Mouse (Mus musculus): Measurements from ENCODE around the gene Gstp2. TPM values are rescaled to one million over a fixed set of nuclear protein-coding genes. Genes with fewer than 3 reads are reported as not detected.
A peak's percentile ranks its signal among the peaks of the same experiment; 100 is the strongest.

Gene Gstp2
- polyA plus RNA-seq, 1 experiment = 32.1 TPM

DNA sequence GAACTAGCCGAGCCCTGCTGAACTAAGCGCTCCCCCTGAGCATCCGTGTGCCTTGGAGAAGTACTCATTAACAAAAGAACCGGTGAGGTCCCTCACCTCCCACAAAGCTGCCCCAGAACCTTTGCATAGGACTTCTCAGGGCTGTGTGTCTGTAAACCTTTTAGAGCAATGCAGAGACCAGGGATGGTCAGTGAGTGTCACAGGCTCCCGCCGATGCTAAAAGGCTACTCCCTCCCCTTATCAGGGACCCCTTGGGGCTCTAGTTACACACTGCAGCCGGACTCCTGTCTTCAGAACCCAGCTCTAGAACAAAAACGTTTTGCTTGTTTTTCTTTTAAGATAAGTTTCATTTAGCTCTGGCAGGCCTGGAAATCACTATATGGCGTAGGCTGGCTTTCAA, 32.8 kb downstream of the Gstp2 start:
- Histone ChIP-seq H3K27ac (ENCODE audit: insufficient read depth, low read length) (no peak overlapping the region), H3K4me1 (ENCODE audit: control insufficient read depth, insufficient read depth, low read length) (no peaks in the 10 kb centered on the region), H3K9me3 (replicated peaks; ENCODE audit: control insufficient read depth, insufficient read depth, low read length, poor library complexity, severe bottlenecking) (no peaks in the 10 kb centered on the region), H3K27me3 (ENCODE audit: control insufficient read depth, insufficient read depth, low read length, poor library complexity, severe bottlenecking) (no peaks in the 10 kb centered on the region), H3K36me3 (ENCODE audit: control insufficient read depth, insufficient read depth, low read length, poor library complexity, severe bottlenecking) (peaks cover 6% of the 10 kb centered on the region; the same call in 1 of the 2 replicates), H3K9ac (ENCODE audit: low read depth, poor library complexity, severe bottlenecking) (peak overlapping the region; percentile 57), H3K4me3 (ENCODE audit: low read depth, low read length) (peak overlapping the region; percentile 75)
- TF ChIP-seq EP300 (IDR thresholded peaks at IDR 0.05; ENCODE audit: insufficient read depth, low read depth, low read length) (no peak), POLR2A (IDR thresholded peaks at IDR 0.05; ENCODE audit: insufficient read depth, low read length) (no peak), CTCF (IDR thresholded peaks at IDR 0.05; ENCODE audit: low read depth, low read length) (no peak)

DNA sequence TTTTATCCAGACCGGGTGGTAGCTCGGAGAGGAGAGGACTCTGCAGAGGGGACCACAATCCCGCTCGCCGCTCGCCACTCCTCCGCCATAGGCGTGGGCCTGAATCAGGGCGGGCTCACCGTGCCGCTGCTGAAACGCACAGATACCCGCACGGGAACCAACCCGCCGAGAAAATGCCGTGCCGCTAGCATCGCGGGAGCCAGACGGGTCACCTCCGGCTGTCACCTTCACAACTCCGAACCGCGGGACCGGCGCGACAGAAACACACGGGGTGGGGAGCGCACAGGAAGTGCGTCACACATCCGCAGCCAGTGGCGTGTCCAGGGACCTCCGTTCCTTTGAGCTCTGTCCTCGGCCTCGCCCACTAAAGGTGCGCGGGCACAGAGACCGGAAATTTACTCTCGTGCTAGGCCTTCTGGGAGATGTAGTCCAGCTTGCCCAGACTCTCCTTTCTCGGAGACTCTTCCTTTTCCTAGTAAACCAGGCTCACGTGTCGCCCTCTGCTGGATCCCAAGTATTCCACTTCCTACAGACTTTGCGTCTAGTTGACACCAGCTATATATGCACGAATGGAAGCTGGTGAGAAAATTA, 33.3 kb downstream of the Gstp2 start, which contains the start of gene Ndufv1:
Gene Ndufv1 (minus strand): TSS at position 375 of the 591 bp plus-strand sequence.
- peaks cover 8% of the 10 kb centered on the region; the same call in 1 of the 2 replicates for H3K36me3 ChIP-seq (ENCODE audit: control insufficient read depth, insufficient read depth, low read length, poor library complexity, severe bottlenecking)
- TF ChIP-seq EP300 (IDR thresholded peaks at IDR 0.05; ENCODE audit: insufficient read depth, low read depth, low read length) (no peak), CTCF (IDR thresholded peaks at IDR 0.05; ENCODE audit: low read depth, low read length) (peak; percentile 62), POLR2A (IDR thresholded peaks at IDR 0.05; ENCODE audit: insufficient read depth, low read length) (no peak)

DNA sequence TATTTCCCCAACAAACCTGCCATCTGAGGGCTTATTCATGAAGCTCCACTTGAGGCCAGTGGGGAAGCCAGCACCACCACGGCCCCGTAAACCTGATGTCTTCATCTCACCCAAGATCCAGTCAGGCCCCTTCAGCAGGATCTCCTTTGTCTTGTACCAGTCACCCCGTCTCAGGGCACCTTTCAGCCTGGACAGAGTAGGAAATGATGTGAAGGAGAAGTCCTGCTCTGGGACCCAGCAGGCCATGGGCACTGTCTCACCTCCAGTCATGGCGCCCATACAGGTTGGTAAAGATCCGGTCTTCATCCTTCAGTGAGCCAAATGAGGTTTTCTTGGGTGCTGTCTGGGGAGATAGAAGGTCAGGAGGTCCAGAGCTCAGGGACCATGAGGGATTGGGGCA, 34.7 kb downstream of the Gstp2 start:
- no peaks in the 10 kb centered on the region for H3K4me1 ChIP-seq (ENCODE audit: control insufficient read depth, insufficient read depth, low read length)
- H3K36me3 ChIP-seq (ENCODE audit: control insufficient read depth, insufficient read depth, low read length, poor library complexity, severe bottlenecking) = peaks cover 8% of the 10 kb centered on the region; the same call in 1 of the 2 replicates
- no peak overlapping the region for H3K4me3 ChIP-seq (ENCODE audit: low read depth, low read length)
- TF ChIP-seq POLR2A (IDR thresholded peaks at IDR 0.05; ENCODE audit: insufficient read depth, low read length) (no peak), CTCF (IDR thresholded peaks at IDR 0.05; ENCODE audit: low read depth, low read length) (no peak), EP300 (IDR thresholded peaks at IDR 0.05; ENCODE audit: insufficient read depth, low read depth, low read length) (no peak)
- H3K9me3 ChIP-seq (replicated peaks; ENCODE audit: control insufficient read depth, insufficient read depth, low read length, poor library complexity, severe bottlenecking) = no peaks in the 10 kb centered on the region
- H3K27ac ChIP-seq (ENCODE audit: insufficient read depth, low read length) = no peak overlapping the region
- H3K27me3 ChIP-seq (ENCODE audit: control insufficient read depth, insufficient read depth, low read length, poor library complexity, severe bottlenecking) = no peaks in the 10 kb centered on the region
- no peak overlapping the region for H3K9ac ChIP-seq (ENCODE audit: low read depth, poor library complexity, severe bottlenecking)

More for the DNA sequence above, 33.3 kb downstream of the Gstp2 start, which contains the start of gene Ndufv1:
- Histone ChIP-seq H3K9ac (ENCODE audit: low read depth, poor library complexity, severe bottlenecking) (peak within 1 kb of the TSS; percentile 57), H3K9me3 (replicated peaks; ENCODE audit: control insufficient read depth, insufficient read depth, low read length, poor library complexity, severe bottlenecking) (no peaks in the 10 kb centered on the region), H3K27ac (ENCODE audit: insufficient read depth, low read length) (no peak within 1 kb of the TSS), H3K27me3 (ENCODE audit: control insufficient read depth, insufficient read depth, low read length, poor library complexity, severe bottlenecking) (no peaks in the 10 kb centered on the region), H3K4me1 (ENCODE audit: control insufficient read depth, insufficient read depth, low read length) (no peaks in the 10 kb centered on the region), H3K4me3 (ENCODE audit: low read depth, low read length) (peak within 1 kb of the TSS; percentile 96)

DNA sequence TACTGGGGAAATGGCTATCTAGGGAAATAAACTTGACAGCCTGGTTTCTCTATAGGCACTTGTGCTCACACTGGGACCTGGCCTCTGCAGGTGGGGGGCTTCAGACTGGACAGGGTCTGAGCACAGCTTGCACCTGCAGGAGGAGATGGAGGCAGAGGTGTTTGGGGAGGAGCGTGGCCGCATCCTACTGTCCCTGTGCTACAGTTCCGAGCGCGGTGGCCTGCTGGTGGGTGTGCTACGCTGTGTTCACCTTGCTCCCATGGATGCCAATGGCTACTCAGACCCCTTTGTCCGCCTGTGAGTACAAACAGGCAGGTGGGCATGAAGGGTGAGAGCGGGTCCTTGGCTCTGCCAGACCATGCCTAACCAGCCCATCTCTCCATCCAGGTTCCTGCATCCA, 39.9 kb downstream of the Gstp2 start:
- H3K9me3 ChIP-seq (replicated peaks; ENCODE audit: control insufficient read depth, insufficient read depth, low read length, poor library complexity, severe bottlenecking) = no peaks in the 10 kb centered on the region
- H3K36me3 ChIP-seq (ENCODE audit: control insufficient read depth, insufficient read depth, low read length, poor library complexity, severe bottlenecking) = peaks cover 8% of the 10 kb centered on the region; the same call in 1 of the 2 replicates
- no peak overlapping the region for H3K9ac ChIP-seq (ENCODE audit: low read depth, poor library complexity, severe bottlenecking)
- TF ChIP-seq CTCF (IDR thresholded peaks at IDR 0.05; ENCODE audit: low read depth, low read length) (no peak), EP300 (IDR thresholded peaks at IDR 0.05; ENCODE audit: insufficient read depth, low read depth, low read length) (no peak), POLR2A (IDR thresholded peaks at IDR 0.05; ENCODE audit: insufficient read depth, low read length) (no peak)
- H3K27ac ChIP-seq (ENCODE audit: insufficient read depth, low read length) = no peak overlapping the region
- H3K27me3 ChIP-seq (ENCODE audit: control insufficient read depth, insufficient read depth, low read length, poor library complexity, severe bottlenecking) = no peaks in the 10 kb centered on the region
- H3K4me1 ChIP-seq (ENCODE audit: control insufficient read depth, insufficient read depth, low read length) = peaks cover 3% of the 10 kb centered on the region
- no peak overlapping the region for H3K4me3 ChIP-seq (ENCODE audit: low read depth, low read length)

DNA sequence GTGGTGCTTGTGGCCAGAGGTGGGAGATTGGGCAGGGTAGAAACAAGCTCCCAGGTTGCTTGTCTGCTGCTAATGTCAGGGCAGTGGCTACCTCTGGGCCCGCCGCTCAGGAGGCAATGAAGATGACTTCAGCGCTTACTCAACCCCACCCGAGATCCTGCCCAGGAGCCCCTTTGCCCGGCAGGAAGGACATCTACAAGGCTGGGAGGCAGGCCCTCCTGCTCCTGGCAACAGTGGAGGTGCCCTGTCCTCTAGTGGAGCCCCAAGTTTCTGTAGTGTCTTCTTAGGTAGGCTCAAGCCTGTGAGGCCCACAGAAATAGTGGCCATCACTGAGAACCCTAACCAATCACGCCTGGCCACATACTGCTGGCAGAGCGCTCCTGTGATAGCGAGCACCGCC, 40.7 kb downstream of the Gstp2 start:
- TF ChIP-seq EP300 (IDR thresholded peaks at IDR 0.05; ENCODE audit: insufficient read depth, low read depth, low read length) (no peak), CTCF (IDR thresholded peaks at IDR 0.05; ENCODE audit: low read depth, low read length) (no peak), POLR2A (IDR thresholded peaks at IDR 0.05; ENCODE audit: insufficient read depth, low read length) (no peak)
- no peak overlapping the region for H3K27ac ChIP-seq (ENCODE audit: insufficient read depth, low read length)
- peaks cover 8% of the 10 kb centered on the region; the same call in 1 of the 2 replicates for H3K36me3 ChIP-seq (ENCODE audit: control insufficient read depth, insufficient read depth, low read length, poor library complexity, severe bottlenecking)
- H3K9me3 ChIP-seq (replicated peaks; ENCODE audit: control insufficient read depth, insufficient read depth, low read length, poor library complexity, severe bottlenecking) = no peaks in the 10 kb centered on the region
- H3K27me3 ChIP-seq (ENCODE audit: control insufficient read depth, insufficient read depth, low read length, poor library complexity, severe bottlenecking) = no peaks in the 10 kb centered on the region
- no peak overlapping the region for H3K4me3 ChIP-seq (ENCODE audit: low read depth, low read length)
- peaks cover 3% of the 10 kb centered on the region for H3K4me1 ChIP-seq (ENCODE audit: control insufficient read depth, insufficient read depth, low read length)
- H3K9ac ChIP-seq (ENCODE audit: low read depth, poor library complexity, severe bottlenecking) = no peak overlapping the region

DNA sequence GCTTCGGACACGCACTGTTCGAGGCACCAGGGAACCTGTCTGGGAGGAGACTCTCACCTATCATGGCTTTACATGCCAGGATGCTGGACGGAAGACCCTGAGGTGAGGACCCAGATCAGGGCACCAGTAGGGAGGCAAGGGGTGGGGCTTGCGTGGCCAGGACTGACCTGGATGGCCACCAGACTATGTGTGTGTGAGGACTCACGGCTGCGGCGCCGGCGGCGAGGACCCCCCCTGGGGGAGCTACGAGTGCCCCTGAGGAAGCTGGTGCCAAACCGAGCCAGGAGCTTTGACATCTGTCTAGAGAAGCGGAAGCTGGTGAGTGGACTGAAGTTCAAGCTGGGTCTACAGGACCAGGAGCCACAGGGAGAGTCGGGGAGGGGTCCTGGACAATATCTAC, 41.5 kb downstream of the Gstp2 start:
- Histone ChIP-seq H3K27ac (ENCODE audit: insufficient read depth, low read length) (no peak overlapping the region), H3K9ac (ENCODE audit: low read depth, poor library complexity, severe bottlenecking) (no peak overlapping the region), H3K9me3 (replicated peaks; ENCODE audit: control insufficient read depth, insufficient read depth, low read length, poor library complexity, severe bottlenecking) (no peaks in the 10 kb centered on the region), H3K27me3 (ENCODE audit: control insufficient read depth, insufficient read depth, low read length, poor library complexity, severe bottlenecking) (no peaks in the 10 kb centered on the region), H3K4me1 (ENCODE audit: control insufficient read depth, insufficient read depth, low read length) (peaks cover 3% of the 10 kb centered on the region), H3K36me3 (ENCODE audit: control insufficient read depth, insufficient read depth, low read length, poor library complexity, severe bottlenecking) (0 out of 2 replicates have a peak, but pooled peaks cover 5% of the 10 kb centered on the region), H3K4me3 (ENCODE audit: low read depth, low read length) (no peak overlapping the region)
- TF ChIP-seq POLR2A (IDR thresholded peaks at IDR 0.05; ENCODE audit: insufficient read depth, low read length) = no peak
- no peak for TF ChIP-seq CTCF (IDR thresholded peaks at IDR 0.05; ENCODE audit: low read depth, low read length)
- TF ChIP-seq EP300 (IDR thresholded peaks at IDR 0.05; ENCODE audit: insufficient read depth, low read depth, low read length) = no peak
